Mouse (Mus musculus): ENCODE results near the gene Stard5.

DNA sequence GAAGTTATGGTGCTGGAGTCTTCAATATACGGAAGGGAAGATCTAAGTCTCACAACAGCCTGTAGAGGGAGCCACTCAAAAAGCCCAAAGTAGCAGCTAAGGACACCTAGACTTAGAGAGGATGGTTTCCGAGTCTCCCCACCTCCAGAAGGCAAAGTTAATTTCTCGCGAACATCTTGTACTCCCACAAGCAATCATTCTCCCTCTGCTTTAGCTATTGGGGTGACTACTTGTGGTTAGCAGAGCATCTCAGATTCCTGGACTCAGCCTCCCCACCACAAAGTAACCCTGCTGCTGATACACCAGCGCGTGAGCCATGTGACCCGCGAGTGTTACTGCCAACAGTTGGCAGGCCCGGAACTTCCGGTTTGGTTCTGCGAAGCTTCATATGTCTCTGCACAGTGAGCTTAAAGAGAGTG, 28.5 kb downstream of the Stard5 start:
- no peak for TF ChIP-seq CTCF (IDR thresholded peaks at IDR 0.05; ENCODE audit: low read depth, low read length)
- TF ChIP-seq GATA1 (IDR thresholded peaks at IDR 0.05; ENCODE audit: borderline replicate concordance, low read length), result no peak
